Mouse (Mus musculus) thymus, postnatal 36 days (tissue): ENCODE measurements around the gene Efcab14.

Experiments
- DNase-seq, 2 experiments: peaks; one replicate each; pipeline ENCODE4 v3.0.0; 2022; ENCODE audit warnings: mixed read lengths in 2 of 2

Gene Efcab14

GRCm38 (mm10) chr4:115780918-115781317, 43.4 kb downstream of the Efcab14 start, which contains the start of gene Tex38:
Tex38 (minus strand) TSS chr4:115781018.
- no peak for DNase-seq

GRCm38 (mm10) chr4:115782026-115782805, 44.7 kb downstream of the Efcab14 start:
- DNase-seq, result no peak

- DNase-seq, result peak; percentile 74 to 76
Observed at GRCm38 (mm10) chr4:115784769-115785510, 47.4 kb downstream of the Efcab14 start, which contains the start of gene Atpaf1. Atpaf1 (plus strand) TSS chr4:115784812.

DNA sequence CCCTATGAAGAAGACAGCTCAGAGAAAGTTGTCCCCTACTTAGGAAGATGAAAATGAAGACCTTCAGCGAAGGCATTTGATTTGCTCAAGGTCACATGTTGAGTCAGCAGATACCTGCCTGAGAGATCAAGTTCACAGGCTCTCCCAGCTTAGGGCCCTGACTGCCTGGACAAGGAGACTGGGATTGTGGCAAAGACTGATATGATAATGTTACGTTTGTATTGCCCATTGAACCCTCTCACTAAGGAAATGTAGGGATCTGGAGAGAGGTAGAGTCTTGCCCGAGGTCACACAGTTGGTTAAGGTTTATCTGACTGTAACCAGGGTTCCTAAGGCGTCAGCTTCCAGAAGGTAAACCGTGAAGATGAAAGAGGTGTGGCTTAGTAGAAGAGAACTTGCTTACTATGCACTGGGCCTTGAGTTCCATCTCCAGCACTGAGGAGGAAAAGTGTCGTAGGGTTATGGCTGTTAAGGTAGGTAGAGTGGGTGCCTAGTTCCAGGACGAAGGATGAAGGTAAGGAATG, 48.0 kb downstream of the Efcab14 start:
- no peak for DNase-seq

- no peak for DNase-seq
Observed at GRCm38 (mm10) chr4:115790864-115791263, 53.3 kb downstream of the Efcab14 start.

DNA sequence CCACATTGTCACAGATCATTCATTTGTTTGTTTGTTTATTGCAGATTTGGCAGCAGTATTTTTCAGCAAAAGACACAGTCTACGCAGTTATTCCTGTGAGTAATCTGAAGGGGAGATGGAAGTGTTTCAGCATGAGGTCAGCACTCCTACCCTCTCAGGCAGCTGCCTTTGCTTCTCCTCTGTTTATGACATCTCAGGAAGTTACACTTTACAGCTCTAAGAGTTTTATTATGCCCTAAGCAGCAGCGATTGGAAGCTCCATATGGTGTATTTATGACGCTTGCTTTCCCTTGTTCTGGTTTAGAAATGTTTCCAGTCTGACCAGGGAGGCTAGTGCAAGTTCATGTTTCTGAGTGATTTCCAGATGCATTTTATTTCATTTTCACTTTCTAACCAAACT, 57.8 kb downstream of the Efcab14 start:
- DNase-seq, result no peak

- DNase-seq, result no peak
Observed at GRCm38 (mm10) chr4:115799981-115800380, 62.4 kb downstream of the Efcab14 start.

DNA sequence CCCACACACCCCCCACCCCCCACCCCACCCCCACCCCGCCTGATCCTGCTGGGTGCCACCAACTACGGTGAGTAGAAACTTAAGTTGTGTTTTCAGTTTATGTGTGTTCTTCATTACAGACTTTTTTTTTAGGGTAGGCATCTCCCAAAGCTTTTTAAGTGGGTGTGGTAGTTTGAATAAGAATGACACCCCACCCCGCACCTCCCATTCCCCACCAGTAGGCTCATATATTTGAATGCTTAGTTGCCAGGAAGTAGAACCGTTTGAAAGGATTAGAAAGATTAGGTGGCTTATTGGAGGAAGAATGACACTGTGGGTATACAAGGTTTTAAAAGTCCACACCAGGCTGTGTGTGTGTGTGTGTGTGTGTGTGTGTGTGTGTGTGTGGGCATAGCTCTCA, 74.8 kb downstream of the Efcab14 start:
- no peak for DNase-seq

- no peak for DNase-seq
Observed at GRCm38 (mm10) chr4:115815606-115816005, 78.1 kb downstream of the Efcab14 start.

DNA sequence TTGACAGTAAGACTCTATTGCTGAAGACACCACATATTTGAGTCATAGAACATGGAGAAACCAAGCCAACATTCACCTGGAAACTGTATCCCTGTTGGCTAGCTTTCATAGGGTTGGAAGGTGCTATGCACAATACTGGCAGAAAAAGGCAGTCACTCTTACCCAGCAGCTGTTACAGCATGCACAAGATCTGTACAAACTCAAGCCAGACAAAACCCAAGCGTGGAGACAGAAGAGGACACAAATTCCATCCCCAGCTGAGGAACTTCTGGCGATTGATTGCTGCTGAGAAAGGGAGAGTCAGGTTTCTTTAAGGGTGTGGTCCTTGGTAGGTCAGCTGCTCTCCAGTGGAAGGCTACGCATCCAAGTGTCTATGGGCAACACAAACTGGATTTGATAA, 82.7 kb downstream of the Efcab14 start:
- DNase-seq, result no peak

DNA sequence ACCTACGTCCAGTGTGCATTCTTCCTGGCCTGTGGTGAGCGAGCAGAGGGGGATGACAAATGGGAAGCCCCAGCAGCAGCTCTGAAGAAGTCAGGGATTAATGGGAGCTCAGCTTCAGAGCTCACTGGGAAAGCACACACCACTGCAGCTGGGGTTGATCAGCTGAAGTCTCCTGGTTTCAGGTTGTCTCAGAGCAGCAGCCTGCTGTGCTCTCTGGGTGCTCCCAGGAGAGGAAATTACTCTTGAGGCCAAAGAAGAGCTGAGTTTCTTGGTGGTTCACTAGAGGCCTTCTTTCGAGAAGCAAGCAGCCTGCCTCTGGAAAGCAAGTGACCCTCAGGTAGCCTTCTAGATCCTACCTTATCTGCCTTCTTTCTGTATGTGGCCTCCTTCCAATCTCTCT, 83.4 kb downstream of the Efcab14 start:
- DNase-seq, result no peak

DNA sequence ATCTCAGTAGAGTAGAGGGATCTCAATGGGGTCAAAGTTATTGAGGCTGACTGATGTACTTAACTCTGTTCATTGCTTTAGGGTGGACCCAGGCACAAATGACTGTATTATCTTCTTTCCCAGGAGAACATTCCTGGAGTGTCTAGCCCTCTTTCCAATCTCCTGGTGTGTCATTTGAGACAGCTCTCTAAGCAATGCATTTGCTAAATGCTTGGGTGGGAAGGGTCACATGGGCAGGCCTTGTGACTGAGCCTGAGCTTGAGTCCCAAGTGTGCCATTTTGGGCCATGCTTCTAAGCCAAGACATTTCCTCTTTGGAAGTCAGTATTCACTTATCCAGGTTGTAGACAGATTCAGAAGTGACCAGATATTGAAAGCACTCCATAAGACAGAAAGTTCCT, 83.9 kb downstream of the Efcab14 start:
- DNase-seq, result no peak

GRCm38 (mm10) chr4:115821928-115822327, 84.4 kb downstream of the Efcab14 start:
- no peak for DNase-seq

DNA sequence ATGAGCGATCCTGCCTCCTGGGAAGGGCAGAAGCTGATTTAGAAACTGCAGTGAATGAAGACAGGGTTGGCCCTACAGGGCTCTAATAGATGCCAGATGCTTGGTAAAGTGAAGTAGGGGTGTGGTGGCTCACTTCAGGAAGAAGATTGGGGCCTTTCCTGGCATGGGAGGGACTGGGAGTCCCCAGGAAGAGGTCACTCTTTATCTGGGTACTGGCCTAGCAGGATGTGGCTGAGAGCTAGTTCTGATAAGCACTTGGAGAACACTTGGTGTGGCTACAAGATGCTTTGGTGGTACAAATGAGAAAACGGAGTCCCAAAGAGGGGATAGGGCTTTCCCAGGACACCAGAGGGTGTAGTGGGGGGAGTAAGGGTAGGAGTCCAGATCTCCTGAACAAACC, 86.6 kb downstream of the Efcab14 start:
- DNase-seq, result no peak

GRCm38 (mm10) chr4:115825271-115825670, 87.7 kb downstream of the Efcab14 start:
- no peak for DNase-seq
